Mouse (Mus musculus): Measurements from ENCODE around the gene Higd1a. TPM values are rescaled to one million over a fixed set of nuclear protein-coding genes. Genes with fewer than 3 reads are reported as not detected.

Higd1a gene
- polyA plus RNA-seq, 1 experiment from 2014 or later = 158 TPM

DNA sequence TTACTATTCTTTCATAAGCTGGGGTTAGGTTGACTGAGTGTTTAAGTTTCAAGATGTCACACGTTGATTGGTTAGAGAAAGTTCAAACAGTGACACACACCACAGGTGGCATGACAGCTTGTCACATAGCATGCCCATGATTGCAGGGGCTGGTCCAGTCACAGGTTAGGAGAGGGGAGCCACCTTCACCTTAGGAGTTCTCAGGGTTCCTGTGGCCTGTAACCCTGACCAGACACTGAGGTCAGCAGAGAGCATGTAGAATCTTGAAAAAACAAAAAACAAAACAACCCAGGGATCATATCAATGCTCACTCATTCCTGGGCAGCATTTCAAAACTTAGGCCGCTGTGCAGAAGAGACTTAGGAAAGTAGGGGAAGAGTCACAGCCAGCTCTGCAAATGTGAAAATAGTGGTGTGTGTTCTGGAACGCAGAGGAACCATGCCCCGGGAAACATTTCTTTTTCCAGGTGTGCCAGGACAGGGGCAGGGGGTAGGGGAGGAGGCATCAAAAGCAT lies 31.8 kb upstream of the Higd1a start:
- 77% methylated on average over 4 of the region's 4 CpGs for WGBS
- no peak overlapping the region for H3K4me3 ChIP-seq (replicated peaks; ENCODE audit: low read length)
- H3K36me3 ChIP-seq (replicated peaks; ENCODE audit: control insufficient read depth, insufficient read depth) = no peaks in the 10 kb centered on the region
- no peak overlapping the region for H3K4me2 ChIP-seq (replicated peaks)
- H3K4me1 ChIP-seq (replicated peaks; ENCODE audit: control insufficient read depth, insufficient read depth, low read length) = no peaks in the 10 kb centered on the region
- DNase-seq (ENCODE audit: low spot score) (no peak), ATAC-seq (ENCODE audit: low FRiP score) (no peak)
- H3K9ac ChIP-seq = no peak overlapping the region
- no peak overlapping the region for H3K27ac ChIP-seq
- no peaks in the 10 kb centered on the region for H3K27me3 ChIP-seq (ENCODE audit: control insufficient read depth, insufficient read depth, low read length)
- no peaks in the 10 kb centered on the region for H3K9me3 ChIP-seq (ENCODE audit: control insufficient read depth, low read length)

- ATAC-seq (ENCODE audit: low FRiP score) = no peak
Measured at GRCm38 (mm10) chr9:121882015-121882457, 23.9 kb upstream of the Higd1a start.

GRCm38 (mm10) chr9:121881301-121881700 lies 23.1 kb upstream of the Higd1a start:
- Histone ChIP-seq H3K27ac (no peak overlapping the region), H3K27me3 (ENCODE audit: control insufficient read depth, insufficient read depth, low read length) (no peaks in the 10 kb centered on the region), H3K4me2 (replicated peaks) (no peak overlapping the region), H3K9me3 (ENCODE audit: control insufficient read depth, low read length) (no peaks in the 10 kb centered on the region), H3K36me3 (replicated peaks; ENCODE audit: control insufficient read depth, insufficient read depth) (no peaks in the 10 kb centered on the region), H3K4me3 (replicated peaks; ENCODE audit: low read length) (no peak overlapping the region), H3K4me1 (replicated peaks; ENCODE audit: control insufficient read depth, insufficient read depth, low read length) (no peaks in the 10 kb centered on the region), H3K9ac (no peak overlapping the region)
- DNase-seq (ENCODE audit: low spot score) = no peak
- 82% methylated on average over 6 of the region's 6 CpGs for WGBS
- no peak for ATAC-seq (ENCODE audit: low FRiP score)

More at GRCm38 (mm10) chr9:121882015-121882457, 23.9 kb upstream of the Higd1a start:
- no peaks in the 10 kb centered on the region for H3K27me3 ChIP-seq (ENCODE audit: control insufficient read depth, insufficient read depth, low read length)
- no peak for DNase-seq (ENCODE audit: low spot score)
- no peaks in the 10 kb centered on the region for H3K9me3 ChIP-seq (ENCODE audit: control insufficient read depth, low read length)
- H3K36me3 ChIP-seq (replicated peaks; ENCODE audit: control insufficient read depth, insufficient read depth) = no peaks in the 10 kb centered on the region
- no peak overlapping the region for H3K27ac ChIP-seq
- 74% methylated on average over 7 of the region's 7 CpGs for WGBS
- no peak overlapping the region for H3K4me3 ChIP-seq (replicated peaks; ENCODE audit: low read length)
- H3K4me2 ChIP-seq (replicated peaks) = no peak overlapping the region
- H3K9ac ChIP-seq = no peak overlapping the region
- no peaks in the 10 kb centered on the region for H3K4me1 ChIP-seq (replicated peaks; ENCODE audit: control insufficient read depth, insufficient read depth, low read length)

GRCm38 (mm10) chr9:121880840-121881239 lies 22.7 kb upstream of the Higd1a start:
- DNase-seq (ENCODE audit: low spot score) (peak; percentile 60), ATAC-seq (ENCODE audit: low FRiP score) (no peak)
- Histone ChIP-seq H3K4me2 (replicated peaks) (peak overlapping the region; percentile 31; the same call in 1 of the 2 replicates), H3K27ac (no peak overlapping the region), H3K36me3 (replicated peaks; ENCODE audit: control insufficient read depth, insufficient read depth) (no peaks in the 10 kb centered on the region), H3K27me3 (ENCODE audit: control insufficient read depth, insufficient read depth, low read length) (no peaks in the 10 kb centered on the region), H3K4me3 (replicated peaks; ENCODE audit: low read length) (no peak overlapping the region), H3K9me3 (ENCODE audit: control insufficient read depth, low read length) (no peaks in the 10 kb centered on the region), H3K9ac (no peak overlapping the region), H3K4me1 (replicated peaks; ENCODE audit: control insufficient read depth, insufficient read depth, low read length) (no peaks in the 10 kb centered on the region)
- WGBS = 28% methylated on average over 14 of the region's 14 CpGs

GRCm38 (mm10) chr9:121877052-121877740 lies 19.0 kb upstream of the Higd1a start:
- Histone ChIP-seq H3K4me3 (replicated peaks; ENCODE audit: low read length) (no peak overlapping the region), H3K9ac (0 out of 2 replicates have a peak overlapping the region, but pooled peaks have one; percentile 28), H3K27me3 (ENCODE audit: control insufficient read depth, insufficient read depth, low read length) (no peaks in the 10 kb centered on the region), H3K9me3 (ENCODE audit: control insufficient read depth, low read length) (no peaks in the 10 kb centered on the region), H3K4me1 (replicated peaks; ENCODE audit: control insufficient read depth, insufficient read depth, low read length) (no peaks in the 10 kb centered on the region), H3K27ac (no peak overlapping the region), H3K36me3 (replicated peaks; ENCODE audit: control insufficient read depth, insufficient read depth) (no peaks in the 10 kb centered on the region), H3K4me2 (replicated peaks) (no peak overlapping the region)
- DNase-seq (ENCODE audit: low spot score) (peak; percentile 80), ATAC-seq (ENCODE audit: low FRiP score) (no peak)
- 18% methylated on average over 3 of the region's 3 CpGs for WGBS

DNA sequence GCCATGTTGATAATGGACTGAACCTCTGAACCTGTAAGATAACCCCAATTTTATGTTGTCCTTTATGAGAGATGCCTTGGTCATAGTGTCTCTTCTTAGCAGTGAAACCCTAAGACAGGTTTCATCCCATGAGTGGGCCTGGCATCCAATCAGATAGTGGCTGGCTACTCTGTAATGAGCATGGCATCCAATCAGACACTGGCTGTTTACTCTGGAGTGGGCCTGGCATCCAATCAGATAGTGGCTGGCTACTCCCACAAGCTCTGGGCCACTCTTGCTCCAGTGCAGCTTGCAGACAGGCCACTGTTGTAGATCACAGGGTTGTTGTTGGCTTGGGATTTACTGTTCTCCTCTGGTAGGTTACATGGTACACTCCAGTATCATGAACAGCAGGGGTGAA lies 15.4 kb upstream of the Higd1a start:
- ATAC-seq (ENCODE audit: low FRiP score) = no peak
- Histone ChIP-seq H3K4me3 (replicated peaks; ENCODE audit: low read length) (no peak overlapping the region), H3K9me3 (ENCODE audit: control insufficient read depth, low read length) (no peaks in the 10 kb centered on the region), H3K4me1 (replicated peaks; ENCODE audit: control insufficient read depth, insufficient read depth, low read length) (no peaks in the 10 kb centered on the region), H3K27ac (no peak overlapping the region), H3K36me3 (replicated peaks; ENCODE audit: control insufficient read depth, insufficient read depth) (no peaks in the 10 kb centered on the region), H3K27me3 (ENCODE audit: control insufficient read depth, insufficient read depth, low read length) (no peaks in the 10 kb centered on the region), H3K9ac (no peak overlapping the region), H3K4me2 (replicated peaks) (no peak overlapping the region)
- DNase-seq (ENCODE audit: low spot score) = no peak

DNA sequence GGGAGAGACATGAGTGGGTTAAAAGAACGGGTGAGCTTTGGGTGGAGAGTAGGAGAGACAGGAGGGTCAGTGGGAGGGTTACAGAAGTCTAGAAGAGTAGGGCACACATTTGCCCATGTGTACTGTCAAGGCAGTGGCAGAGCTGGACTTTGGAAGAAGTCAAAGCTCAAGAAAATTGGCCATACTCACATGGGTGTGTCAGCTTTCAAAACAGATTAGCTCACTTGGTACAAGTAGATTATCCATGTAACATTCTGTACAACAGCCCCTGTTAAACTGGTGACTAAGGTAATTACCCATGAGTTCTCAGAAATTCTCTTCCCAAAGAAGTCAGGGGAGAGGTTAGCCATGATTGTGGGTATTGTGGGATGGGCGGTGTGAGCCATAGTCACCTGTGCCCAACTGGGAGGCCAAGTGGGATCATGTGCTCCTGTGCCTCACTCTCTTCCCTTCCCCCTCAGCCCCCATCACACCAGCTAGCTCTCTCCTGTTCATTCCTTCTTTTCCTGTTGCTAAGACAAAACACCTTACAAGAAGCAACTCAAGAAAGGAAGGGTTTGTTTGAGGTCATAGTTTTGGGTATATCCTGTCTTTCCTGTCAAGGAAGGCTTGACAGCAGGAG lies 14.0 kb upstream of the Higd1a start:
- Histone ChIP-seq H3K27ac (no peak overlapping the region), H3K9ac (no peak overlapping the region), H3K4me2 (replicated peaks) (no peak overlapping the region), H3K27me3 (ENCODE audit: control insufficient read depth, insufficient read depth, low read length) (no peaks in the 10 kb centered on the region), H3K36me3 (replicated peaks; ENCODE audit: control insufficient read depth, insufficient read depth) (no peaks in the 10 kb centered on the region), H3K4me1 (replicated peaks; ENCODE audit: control insufficient read depth, insufficient read depth, low read length) (no peaks in the 10 kb centered on the region), H3K4me3 (replicated peaks; ENCODE audit: low read length) (no peak overlapping the region), H3K9me3 (ENCODE audit: control insufficient read depth, low read length) (no peaks in the 10 kb centered on the region)
- no peak for DNase-seq (ENCODE audit: low spot score)
- WGBS = 79% methylated on average over 2 of the region's 2 CpGs
- no peak for ATAC-seq (ENCODE audit: low FRiP score)

DNA sequence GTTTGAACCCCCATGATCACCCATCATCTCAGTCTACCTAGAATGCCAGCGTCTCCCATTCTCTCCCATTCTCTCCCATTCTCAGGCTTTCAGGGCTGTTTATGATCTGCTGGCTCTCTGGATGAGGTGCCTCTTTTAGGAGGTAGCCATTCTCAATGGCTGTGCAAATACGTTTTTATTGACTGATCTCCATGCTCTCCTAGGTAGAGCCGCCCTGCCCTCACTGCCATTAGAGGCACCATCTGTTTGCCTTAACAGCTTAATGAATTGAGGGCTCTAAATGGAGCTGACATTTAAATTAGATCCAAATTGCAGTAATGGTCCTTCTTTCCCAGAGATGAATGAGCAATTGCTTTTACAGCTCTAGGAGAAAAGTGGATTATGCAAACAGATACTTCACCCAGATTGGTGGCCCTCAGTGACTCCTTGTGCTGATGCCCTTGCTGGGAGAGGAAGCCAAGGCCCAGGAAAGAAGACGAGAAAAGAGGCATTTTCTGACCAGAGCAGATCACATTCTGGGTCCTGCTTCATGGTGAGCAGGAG lies 11.9 kb upstream of the Higd1a start:
- no peak overlapping the region for H3K4me2 ChIP-seq (replicated peaks)
- H3K9me3 ChIP-seq (ENCODE audit: control insufficient read depth, low read length) = no peaks in the 10 kb centered on the region
- H3K4me1 ChIP-seq (replicated peaks; ENCODE audit: control insufficient read depth, insufficient read depth, low read length) = peaks cover 6% of the 10 kb centered on the region
- DNase-seq (ENCODE audit: low spot score) (no peak), ATAC-seq (ENCODE audit: low FRiP score) (no peak)
- no peak overlapping the region for H3K4me3 ChIP-seq (replicated peaks; ENCODE audit: low read length)
- H3K9ac ChIP-seq = no peak overlapping the region
- no peaks in the 10 kb centered on the region for H3K36me3 ChIP-seq (replicated peaks; ENCODE audit: control insufficient read depth, insufficient read depth)
- peak overlapping the region; percentile 4; the same call in 1 of the 2 replicates for H3K27ac ChIP-seq
- WGBS = 53% methylated on average over 4 of the region's 4 CpGs
- H3K27me3 ChIP-seq (ENCODE audit: control insufficient read depth, insufficient read depth, low read length) = no peaks in the 10 kb centered on the region

GRCm38 (mm10) chr9:121869432-121869831 lies 11.3 kb upstream of the Higd1a start:
- Histone ChIP-seq H3K36me3 (replicated peaks; ENCODE audit: control insufficient read depth, insufficient read depth) (no peaks in the 10 kb centered on the region), H3K9me3 (ENCODE audit: control insufficient read depth, low read length) (no peaks in the 10 kb centered on the region), H3K4me3 (replicated peaks; ENCODE audit: low read length) (no peak overlapping the region), H3K4me1 (replicated peaks; ENCODE audit: control insufficient read depth, insufficient read depth, low read length) (peaks cover 6% of the 10 kb centered on the region), H3K27ac (no peak overlapping the region), H3K4me2 (replicated peaks) (no peak overlapping the region), H3K27me3 (ENCODE audit: control insufficient read depth, insufficient read depth, low read length) (no peaks in the 10 kb centered on the region), H3K9ac (no peak overlapping the region)
- DNase-seq (ENCODE audit: low spot score) = no peak
- 85% methylated on average over 5 of the region's 5 CpGs for WGBS
- ATAC-seq (ENCODE audit: low FRiP score) = no peak
